Mouse (Mus musculus) brown adipose tissue, adult 24 weeks (tissue): ENCODE data around the gene Etl4. TPM values are rescaled to one million over a fixed set of nuclear protein-coding genes. Genes with fewer than 3 reads are reported as not detected.

Experiments
- H3K27ac ChIP-seq: fragments of 200-500 bp; replicated peaks from 2 replicates; pipeline ENCODE4 v1.5.1; 2012; ENCODE audit warnings: low read depth, mild to moderate bottlenecking, low read length
- H3K4me1 ChIP-seq: fragments of 200-500 bp; 2 replicates; pipeline ENCODE4 v1.6.1; 2012; ENCODE audit warnings: low read length, mixed read lengths; ENCODE audit not compliant: control insufficient read depth, insufficient read depth, insufficient read length
- H3K4me3 ChIP-seq: fragments of 200-500 bp; 2 replicates; pipeline ENCODE4 v1.5.1; 2012; ENCODE audit warnings: low read depth, mild to moderate bottlenecking, low read length, moderate library complexity; ENCODE audit not compliant: insufficient read depth
- polyA plus RNA-seq: library from polyadenylated mRNA; stranded (reverse); fragments of >200 nt; gene quantifications from 2 replicates; pipeline ENCODE4 v1.2.4, GENCODE M21; 2012; ENCODE audit not compliant: missing spikeins, insufficient read depth, insufficient read length

The Etl4 gene
- polyA plus RNA-seq, 1 experiment = 8.9 TPM

DNA sequence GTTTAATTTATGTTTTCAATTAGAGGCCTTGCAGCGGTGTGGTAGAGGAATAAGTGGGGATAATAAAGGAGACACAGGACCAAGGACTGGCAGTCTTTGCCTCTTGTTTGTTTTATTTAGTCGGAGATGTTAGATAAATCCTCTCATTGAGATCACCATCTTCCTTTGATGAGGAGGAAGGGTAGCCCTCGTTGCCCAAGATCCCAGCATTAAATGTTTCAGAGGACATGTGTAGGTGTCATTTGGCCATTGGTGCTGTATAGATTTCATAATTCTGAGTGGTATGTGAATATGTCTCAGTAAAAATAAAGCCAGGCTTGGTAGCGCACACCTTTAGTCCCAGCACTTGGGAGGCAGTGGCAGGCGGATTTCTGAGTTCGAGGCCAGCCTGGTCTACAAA is 508.4 kb downstream of the Etl4 start:
- Histone ChIP-seq H3K4me3 (no peak overlapping the region), H3K4me1 (no peaks in the 10 kb centered on the region), H3K27ac (no peak overlapping the region)

DNA sequence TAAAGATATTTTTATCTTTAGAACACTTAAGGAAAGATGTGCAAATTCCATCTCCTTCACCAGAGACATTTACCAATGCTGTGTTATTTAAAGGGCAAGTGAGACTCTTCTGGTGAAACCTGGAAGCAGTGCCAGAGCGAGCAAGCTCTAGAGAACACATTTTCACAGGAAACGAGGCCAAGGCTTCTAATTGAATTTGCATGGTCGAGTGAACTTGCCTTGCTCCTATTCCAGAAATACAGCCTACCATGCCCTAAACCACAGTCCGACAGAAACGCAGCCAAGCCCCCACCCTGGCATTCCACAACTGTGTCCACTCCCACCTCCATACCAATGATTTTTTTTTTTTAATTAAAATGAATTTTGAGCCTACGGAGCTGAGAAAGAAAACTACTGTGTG is 510.4 kb downstream of the Etl4 start:
- Histone ChIP-seq H3K4me3 (no peak overlapping the region), H3K27ac (no peak overlapping the region), H3K4me1 (no peaks in the 10 kb centered on the region)

DNA sequence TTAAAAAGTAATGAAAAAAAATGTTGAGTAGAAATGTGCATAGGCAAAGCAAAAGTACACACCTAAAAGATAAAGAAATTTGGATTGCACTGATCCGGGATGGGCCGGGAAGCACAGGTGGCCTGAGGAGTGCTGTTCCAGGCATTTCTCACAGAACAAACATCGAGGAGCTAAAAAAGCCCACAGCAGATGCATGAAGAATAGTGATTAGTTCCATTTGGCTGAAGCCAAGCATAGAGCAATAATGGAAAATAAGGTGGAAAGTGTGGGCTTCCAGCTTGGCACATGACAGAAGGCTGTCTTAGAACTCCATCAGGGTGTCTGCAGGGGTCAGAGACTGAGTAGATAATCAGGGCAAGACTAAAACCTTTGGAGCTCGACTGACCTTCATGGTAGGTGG is 512.7 kb downstream of the Etl4 start:
- no peaks in the 10 kb centered on the region for H3K4me1 ChIP-seq
- no peak overlapping the region for H3K4me3 ChIP-seq
- H3K27ac ChIP-seq = no peak overlapping the region

DNA sequence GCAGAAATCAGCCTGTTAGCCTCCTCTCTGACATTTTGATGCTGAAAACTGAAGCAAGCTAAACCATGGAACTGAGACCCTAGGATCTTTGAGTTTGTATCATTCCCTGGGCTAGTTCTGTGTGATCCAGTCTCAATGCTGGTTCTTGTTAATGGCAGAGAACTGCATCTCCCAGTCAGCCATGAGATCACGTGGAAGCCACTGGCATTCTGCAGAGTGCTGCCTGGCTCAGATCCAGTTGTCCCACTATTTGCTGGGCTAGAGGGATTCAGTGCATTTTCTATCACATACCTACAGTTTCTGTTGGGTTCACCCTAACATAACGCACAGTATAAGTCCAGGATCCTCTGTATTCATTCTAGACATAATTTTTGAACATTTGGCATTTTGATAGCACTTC is 524.1 kb downstream of the Etl4 start:
- Histone ChIP-seq H3K4me3 (no peak overlapping the region), H3K27ac (no peak overlapping the region), H3K4me1 (no peaks in the 10 kb centered on the region)

DNA sequence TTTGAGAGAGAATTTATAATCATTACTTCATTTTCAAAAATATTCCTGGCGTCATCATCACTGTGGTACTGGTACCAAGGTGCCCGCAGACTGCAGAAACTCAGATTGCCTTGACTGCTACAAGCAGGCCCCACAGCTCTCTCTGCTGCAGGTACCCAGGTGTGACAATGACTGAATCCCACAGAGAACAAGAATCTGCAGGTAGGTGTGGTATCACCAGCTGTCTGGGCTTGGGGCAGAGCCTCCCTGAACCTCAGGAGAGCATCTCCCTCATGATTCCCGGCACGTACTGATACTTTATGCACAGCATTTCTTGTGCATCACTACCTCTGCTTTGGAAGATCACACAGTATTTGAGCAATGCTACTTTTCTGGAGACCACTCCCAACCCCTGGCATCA is 526.0 kb downstream of the Etl4 start:
- Histone ChIP-seq H3K4me1 (no peaks in the 10 kb centered on the region), H3K4me3 (no peak overlapping the region), H3K27ac (no peak overlapping the region)

DNA sequence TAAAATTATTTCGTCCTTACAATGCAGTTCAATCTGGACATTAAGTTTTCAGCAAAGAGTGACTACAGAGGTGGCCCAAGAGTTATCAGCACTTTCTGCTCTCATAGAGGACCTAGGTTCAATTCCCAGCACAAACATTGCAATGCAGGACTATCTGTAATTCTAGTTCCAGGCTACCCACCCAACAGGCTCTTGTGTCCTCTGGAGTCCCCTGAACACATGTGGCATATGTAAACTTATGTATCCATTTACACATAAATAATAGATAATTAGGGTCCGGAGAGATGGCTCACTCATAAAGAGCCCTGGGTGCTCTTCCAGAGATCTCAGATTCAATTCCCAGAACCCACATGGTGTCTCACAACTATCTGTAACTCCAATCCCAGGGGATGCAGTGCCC is 533.2 kb downstream of the Etl4 start:
- peaks cover 11% of the 10 kb centered on the region for H3K4me1 ChIP-seq
- H3K4me3 ChIP-seq = no peak overlapping the region
- no peak overlapping the region for H3K27ac ChIP-seq

DNA sequence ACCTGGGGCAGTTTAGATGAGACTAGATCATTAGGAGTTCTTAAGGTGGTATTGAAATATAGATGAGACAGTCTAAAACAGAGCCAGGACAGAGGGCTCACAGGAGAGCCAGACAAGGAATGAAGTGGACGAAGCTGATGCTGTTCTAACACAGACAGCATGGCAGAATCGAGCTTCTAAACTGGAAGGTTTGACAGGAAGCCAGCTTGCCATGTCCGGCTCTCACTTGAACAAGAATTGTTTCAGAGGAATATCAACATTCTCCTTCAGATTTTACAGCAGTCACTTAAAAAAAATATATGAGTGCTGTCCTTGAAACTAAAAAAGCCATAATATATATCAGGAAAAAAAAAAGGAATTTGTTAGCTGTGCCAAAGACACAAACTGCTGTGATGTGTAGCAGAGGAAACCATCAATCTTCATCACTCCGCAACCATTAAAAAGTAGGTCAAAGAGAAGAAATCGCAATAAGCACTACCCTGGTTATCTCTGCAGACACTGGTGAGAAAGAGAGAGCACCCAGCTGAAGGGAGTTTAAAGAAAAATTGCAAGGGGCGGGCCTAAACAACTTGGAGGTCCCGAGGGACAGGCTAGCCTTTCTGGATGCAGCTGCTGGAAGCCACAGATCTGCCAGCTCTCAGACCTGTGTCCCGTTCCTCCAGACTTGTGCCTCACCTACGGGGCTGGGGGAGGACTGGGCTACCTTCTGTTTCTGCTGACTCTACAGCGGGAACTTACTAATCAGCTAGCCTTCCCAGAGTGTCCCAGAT is 534.3 kb downstream of the Etl4 start:
- Histone ChIP-seq H3K4me1 (peaks cover 11% of the 10 kb centered on the region), H3K27ac (peak overlapping the region; percentile 11; the same call in 1 of the 2 replicates), H3K4me3 (no peak overlapping the region)

DNA sequence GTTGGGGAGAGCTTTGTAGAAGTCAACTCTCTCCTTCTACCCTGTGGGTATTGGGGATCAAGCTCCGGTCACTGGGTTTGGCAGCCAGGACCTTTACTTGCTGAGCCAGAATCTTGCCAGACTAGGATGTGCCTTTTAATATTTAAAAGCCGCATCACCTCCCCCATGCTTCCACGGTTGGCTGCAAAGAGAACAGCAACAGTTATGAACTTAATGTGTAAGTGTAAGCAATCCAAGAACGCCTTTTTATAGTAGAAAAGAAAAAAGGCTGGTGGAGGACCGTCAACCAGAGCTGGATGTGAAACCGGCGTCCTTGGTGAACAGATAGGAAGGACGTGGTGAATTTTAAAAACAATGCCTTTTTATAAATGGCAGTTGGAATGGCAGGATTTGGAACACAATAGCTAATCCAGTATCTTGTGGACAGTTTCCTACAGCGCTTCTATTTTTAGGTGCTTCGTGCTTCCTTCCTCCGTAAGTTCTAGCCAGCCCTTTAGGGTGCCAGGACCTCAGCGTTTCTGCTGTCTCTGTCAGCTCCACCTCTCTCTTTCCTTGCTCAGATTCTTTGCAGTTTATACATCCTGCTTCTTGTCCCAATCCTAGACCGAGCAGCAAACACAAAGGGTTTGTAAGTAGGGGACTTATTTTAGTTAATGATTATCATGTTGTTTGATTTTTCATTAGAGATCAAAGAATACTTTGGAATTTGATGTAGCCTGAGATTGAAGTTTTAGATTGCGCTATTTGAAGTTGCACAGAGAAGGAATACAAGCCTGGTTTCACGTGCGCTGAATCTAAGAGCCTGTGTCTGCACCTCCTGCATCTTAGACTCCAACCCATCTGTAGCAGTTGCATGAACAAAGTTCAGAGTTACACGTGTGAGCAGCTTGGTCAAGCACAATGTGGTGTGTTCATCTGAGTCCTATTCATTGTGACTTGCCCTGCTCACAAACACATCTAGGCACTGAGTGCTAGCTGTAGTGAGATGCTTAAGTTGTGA is 535.9 kb downstream of the Etl4 start:
- Histone ChIP-seq H3K27ac (peak overlapping the region; percentile 96), H3K4me3 (peak overlapping the region; percentile 20)

DNA sequence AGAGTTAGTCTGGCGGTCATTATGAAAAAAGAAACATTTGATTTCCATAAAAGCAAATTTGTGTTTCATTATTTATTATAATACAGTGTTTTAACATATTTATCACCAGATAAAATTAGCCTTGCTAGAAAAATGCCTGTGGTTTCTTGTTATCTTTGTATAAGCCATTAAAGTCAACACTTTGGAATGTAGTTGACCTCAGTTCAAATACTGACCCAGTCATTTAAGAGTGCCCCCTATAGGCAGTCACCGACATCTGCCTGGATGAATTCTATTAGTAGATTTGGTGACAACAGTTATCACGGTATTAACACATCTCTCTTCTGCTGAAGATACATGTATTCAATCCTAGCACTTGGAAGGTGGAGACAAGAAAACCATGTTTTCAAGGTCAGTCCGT is 536.6 kb downstream of the Etl4 start:
- Histone ChIP-seq H3K27ac (peak overlapping the region; percentile 91; the same call in 1 of the 2 replicates), H3K4me3 (no peak overlapping the region), H3K4me1 (peaks cover 11% of the 10 kb centered on the region)

More for the DNA sequence above, 535.9 kb downstream of the Etl4 start:
- peaks cover 11% of the 10 kb centered on the region for H3K4me1 ChIP-seq

DNA sequence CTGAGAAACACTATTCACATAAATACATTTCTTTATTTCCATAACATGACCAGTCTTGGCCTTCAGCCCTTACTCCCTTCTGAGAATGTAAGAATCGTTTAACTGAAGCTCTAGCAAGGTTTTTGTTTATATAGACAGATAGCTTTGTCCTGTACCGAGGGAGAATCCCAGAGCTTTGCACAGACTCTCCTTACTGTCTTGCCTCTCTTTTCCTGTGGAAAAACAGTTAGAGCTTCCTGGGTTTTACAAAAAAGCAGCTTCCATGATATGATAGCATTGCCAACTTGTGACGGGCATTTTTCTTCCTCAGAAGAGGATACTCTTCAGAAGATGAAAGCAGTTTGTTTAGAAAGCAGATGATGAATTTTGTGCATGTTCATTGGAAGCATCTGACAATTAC is 541.4 kb downstream of the Etl4 start:
- no peak overlapping the region for H3K4me3 ChIP-seq
- H3K27ac ChIP-seq = no peak overlapping the region
- 0 out of 2 replicates have a peak, but pooled peaks cover under 1% of the 10 kb centered on the region for H3K4me1 ChIP-seq

DNA sequence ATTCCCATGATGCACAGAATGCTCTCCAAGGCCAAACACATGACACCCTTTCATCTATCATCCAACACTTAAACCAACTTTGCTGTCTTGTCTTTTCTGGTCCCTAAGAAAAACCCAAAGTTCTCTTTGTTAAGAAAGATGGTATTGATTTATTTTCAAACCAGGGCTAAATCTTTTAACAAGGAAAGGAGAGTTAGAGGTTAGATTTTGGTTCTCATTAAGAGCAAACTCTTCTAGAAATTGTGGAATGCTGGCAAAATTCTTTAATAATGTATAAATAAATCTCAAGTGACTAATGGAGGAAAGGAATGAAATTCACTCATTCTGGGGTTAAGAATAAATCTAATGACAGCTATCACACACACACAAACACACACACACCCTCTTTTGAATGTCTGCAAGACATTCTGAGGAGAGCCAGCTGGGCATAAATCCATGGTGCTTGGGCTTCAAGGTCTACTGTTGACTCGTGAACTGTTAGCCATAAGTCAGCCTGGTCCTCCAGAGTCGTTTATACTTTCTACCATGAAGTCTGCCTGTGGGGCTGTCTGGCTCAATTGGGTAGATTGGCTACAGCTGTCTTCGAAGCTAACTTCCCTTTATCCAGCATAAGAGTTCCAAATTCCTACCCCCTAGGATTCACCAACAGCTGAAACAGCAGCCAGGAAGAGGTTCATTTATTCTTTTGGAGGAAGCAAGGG is 544.1 kb downstream of the Etl4 start:
- H3K4me3 ChIP-seq = no peak overlapping the region
- H3K27ac ChIP-seq = no peak overlapping the region
- no peaks in the 10 kb centered on the region for H3K4me1 ChIP-seq

DNA sequence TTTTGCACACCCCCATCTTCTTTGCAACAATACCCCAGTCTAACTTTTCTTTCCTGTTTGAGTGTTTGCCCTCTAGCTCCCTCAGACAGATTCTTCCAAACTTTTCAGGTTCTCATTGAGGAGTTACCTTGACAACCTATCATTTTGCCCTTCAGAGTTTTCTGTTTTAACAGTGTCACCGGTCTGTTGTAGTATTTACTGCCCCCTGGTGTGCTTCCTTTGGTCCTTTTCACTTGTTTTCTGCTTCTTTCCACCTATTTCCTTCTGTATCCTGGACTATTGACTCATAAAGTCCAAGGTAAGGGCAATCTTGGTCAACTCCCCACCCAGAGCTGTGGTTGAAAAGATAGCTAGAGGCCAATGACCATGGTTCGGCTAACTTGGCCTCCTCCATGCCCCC is 569.6 kb downstream of the Etl4 start:
- H3K27ac ChIP-seq = no peak overlapping the region
- no peaks in the 10 kb centered on the region for H3K4me1 ChIP-seq
- H3K4me3 ChIP-seq = no peak overlapping the region

DNA sequence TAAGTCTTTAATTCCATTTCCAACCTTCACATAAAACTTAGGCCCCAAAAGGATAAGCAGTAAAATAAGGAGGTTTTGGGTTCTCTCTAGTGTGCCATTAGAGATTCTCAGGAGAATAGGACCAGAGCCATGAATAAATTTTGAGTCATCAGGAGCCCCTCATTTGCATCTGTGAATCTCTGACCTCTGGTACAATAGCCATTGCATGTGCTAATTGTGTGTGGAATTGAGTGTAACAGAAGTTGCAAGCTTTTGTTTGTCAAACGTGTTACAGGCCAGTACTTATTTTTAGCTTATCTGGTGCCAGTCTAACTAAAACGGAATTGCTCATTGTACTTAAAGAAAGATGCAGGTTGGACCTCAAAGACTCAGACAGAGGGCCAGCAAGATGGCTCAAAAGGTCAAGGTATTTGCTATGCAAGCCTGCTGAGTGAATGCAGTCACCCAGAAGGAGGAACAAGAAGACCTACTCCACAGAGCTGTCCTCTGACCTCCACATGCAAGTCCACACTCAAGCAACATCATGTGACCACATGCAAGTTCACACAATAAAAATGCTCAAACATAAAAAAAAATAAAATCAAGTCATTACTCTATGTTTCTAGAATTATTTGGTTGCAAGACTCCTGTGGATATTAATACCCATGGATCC is 576.7 kb downstream of the Etl4 start:
- Histone ChIP-seq H3K27ac (no peak overlapping the region), H3K4me3 (no peak overlapping the region), H3K4me1 (no peaks in the 10 kb centered on the region)

DNA sequence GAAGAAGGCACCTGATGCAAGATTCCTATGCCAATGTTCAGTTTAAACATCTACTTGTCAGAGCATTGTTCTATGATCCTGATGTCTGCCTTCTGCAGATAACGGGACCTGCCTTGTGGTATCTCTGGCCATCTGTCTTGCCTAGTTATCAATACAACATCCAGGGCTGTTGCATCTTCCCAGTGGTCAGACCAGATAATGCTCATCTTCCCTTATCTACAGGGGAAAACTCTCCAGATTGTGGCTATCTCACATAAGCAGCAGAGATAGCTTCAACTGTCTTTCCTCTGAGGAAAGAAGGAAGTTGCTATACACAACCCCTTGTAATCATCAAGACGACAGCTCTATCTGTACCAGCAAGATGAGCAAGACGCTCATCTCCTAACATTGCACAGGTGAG is 579.5 kb downstream of the Etl4 start:
- Histone ChIP-seq H3K27ac (no peak overlapping the region), H3K4me3 (no peak overlapping the region), H3K4me1 (no peaks in the 10 kb centered on the region)
